Comparison of ENCODE assay signal across 22 mouse cellular contexts in the genomic region with DNA sequence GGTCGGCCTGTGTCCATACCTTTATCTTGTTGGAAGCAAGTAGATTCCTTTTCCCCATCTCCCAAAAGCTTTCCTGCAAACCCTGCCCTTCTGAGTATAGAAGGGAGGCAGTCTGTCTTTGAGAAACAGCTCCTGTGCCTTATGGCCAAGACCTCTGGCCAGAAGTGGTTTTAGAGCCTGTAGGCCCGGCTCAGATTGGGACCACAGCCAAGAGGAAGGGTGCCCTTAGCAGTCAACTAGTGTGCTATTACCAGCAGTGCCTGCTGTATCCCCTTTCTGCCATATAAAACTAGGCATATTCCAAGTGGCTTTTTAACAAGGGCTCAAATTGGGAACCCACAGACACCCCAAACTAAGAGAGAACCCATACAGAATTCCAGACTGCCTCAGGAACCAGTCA. TPM values are rescaled to one million over a fixed set of nuclear protein-coding genes. Genes with fewer than 3 reads are reported as not detected.
DNase-seq lines count a peak whose midpoint lies in the region; TF ChIP-seq lines count a peak whose summit lies in the region.
"Had no signal": no experiment of that assay in that cellular context is flagged by ENCODE, and none has a peak within 500 bp of the region (broad histone marks: within the 10 kb centered on the region; RNA-seq: fewer than 3 reads in every experiment).

No protein-coding gene starts in this region.

- H3K4me1 ChIP-seq in kidney, adult 2 months (ENCODE audit: control insufficient read depth, insufficient read depth, low read length) = peaks cover 17% of the 10 kb centered on the region
- no peaks in the 10 kb centered on the region for H3K4me1 ChIP-seq in cerebellum, adult 2 months (ENCODE audit: control insufficient read depth, insufficient read depth, low read length)

- H3K27ac ChIP-seq in kidney, adult 2 months (ENCODE audit: insufficient read depth, low read depth, low read length) = no peak overlapping the region
- no peak overlapping the region for H3K27ac ChIP-seq in cerebellum, adult 2 months (ENCODE audit: insufficient read depth, low read length)
- H3K27ac ChIP-seq: kidney, postnatal 0 days; liver, embryonic 15.5 days had no signal

- WGBS in kidney, adult 2 months = 63% methylated on average over 2 of the region's 2 CpGs
- 52% methylated on average over 2 of the region's 2 CpGs for WGBS in cerebellum, adult 2 months

- TF ChIP-seq POLR2A in kidney, adult 2 months (IDR thresholded peaks at IDR 0.05; ENCODE audit: low read depth, low read length) = no peak
- TF ChIP-seq POLR2A in cerebellum, adult 2 months (IDR thresholded peaks at IDR 0.05; ENCODE audit: borderline replicate concordance, insufficient read depth, low read length) = no peak

- H3K4me3 ChIP-seq in kidney, adult 2 months (ENCODE audit: insufficient read depth, low read depth, low read length) = no peak overlapping the region
- H3K4me3 ChIP-seq in cerebellum, adult 2 months (replicated peaks; ENCODE audit: insufficient read depth, low read depth, low read length) = no peak overlapping the region
- H3K4me3 ChIP-seq: embryonic facial prominence, embryonic 10.5 days; liver, embryonic 15.5 days had no signal

- H3K27me3 ChIP-seq in kidney, adult 2 months (replicated peaks; ENCODE audit: control insufficient read depth, insufficient read depth, low read length) = no peaks in the 10 kb centered on the region
- H3K27me3 ChIP-seq in cerebellum, adult 2 months (ENCODE audit: control insufficient read depth, insufficient read depth, low read length) = no peaks in the 10 kb centered on the region

- TF ChIP-seq CTCF in kidney, adult 2 months (conservative IDR thresholded peaks at IDR 0.05; ENCODE audit: insufficient read depth, insufficient read length, low read depth, low read length) = no peak
- no peak for TF ChIP-seq CTCF in cerebellum, adult 2 months (IDR thresholded peaks at IDR 0.05; ENCODE audit: borderline replicate concordance, insufficient read depth, low read depth, low read length)

- no peaks in the 10 kb centered on the region for H3K36me3 ChIP-seq in kidney, adult 2 months (ENCODE audit: control insufficient read depth, insufficient read depth, low read length)
- H3K36me3 ChIP-seq: embryonic facial prominence, embryonic 10.5 days; liver, embryonic 15.5 days had no signal

- peak; percentile 22 to 56 for DNase-seq in adrenal gland, postnatal 36 days
- no peak for DNase-seq in adrenal gland, adult 2 months
- peak; percentile 60 for DNase-seq in kidney, adult 2 months
- no peak for DNase-seq in kidney, adult 11 months
- DNase-seq in adipocyte (ENCODE audit: low spot score) = peak; percentile 67
- peak; percentile 50 for DNase-seq in lung, postnatal 10 days
- no peak for DNase-seq in cerebellum, adult 2 months
- no peak for DNase-seq in thymus, postnatal 36 days
- DNase-seq: cerebellum, adult 11 months; cerebellum, postnatal 36 days had no signal

RNA-seq across cellular contexts. Expression of gene Socs1, which starts 49.6 kb away (rescaled TPM):
- 1 to 10 TPM; 3.1 to 3.5 TPM for total RNA-seq in adrenal gland, postnatal 36 days (2021)
- total RNA-seq in adrenal gland, adult 2 months (2021) = 1 to 10 TPM; 3.0 to 3.8 TPM
- polyA plus RNA-seq in adrenal gland, adult 2 months (2012; rRNA removed) = 32.1 and 38.2 TPM in 2 replicates
- polyA plus RNA-seq in kidney, adult 2 months (2012; rRNA removed) = 1.8 and 2.7 TPM in 2 replicates
- 1.1 and 1.3 TPM in 2 replicates for polyA plus RNA-seq in cerebellum, adult 2 months (2012; rRNA removed)

RNA-seq across cellular contexts. Expression of gene Tnp2, which starts 52.7 kb away (rescaled TPM):
- not detected for total RNA-seq in adrenal gland, postnatal 36 days (2021)
- not detected for total RNA-seq in adrenal gland, adult 2 months (2021)
- not detected in 2 replicates for polyA plus RNA-seq in adrenal gland, adult 2 months (2012; rRNA removed)
- polyA plus RNA-seq in kidney, adult 2 months (2012; rRNA removed) = 3.7 and 8.9 TPM in 2 replicates
- not detected in 2 replicates for polyA plus RNA-seq in cerebellum, adult 2 months (2012; rRNA removed)
- total RNA-seq: heart, postnatal 25 days; layer of hippocampus, postnatal 14 days; left cerebral cortex, postnatal 14 days; megakaryocyte, adult 5-6 weeks had no signal
- polyA plus RNA-seq: brain, embryonic 14.5 days; embryonic facial prominence, embryonic 10.5 days; forebrain, embryonic 14.5 days; kidney, postnatal 0 days; limb, embryonic 14.5 days; liver, embryonic 15.5 days; midbrain, embryonic 16.5 days; small intestine, adult 2 months had no signal

RNA-seq across cellular contexts. Expression of gene Prm3, which starts 54.9 kb away (rescaled TPM):
- not detected for total RNA-seq in adrenal gland, postnatal 36 days (2021)
- total RNA-seq in adrenal gland, adult 2 months (2021) = not detected
- polyA plus RNA-seq in adrenal gland, adult 2 months (2012; rRNA removed) = not detected in 2 replicates
- not detected in 2 replicates for polyA plus RNA-seq in kidney, adult 2 months (2012; rRNA removed)
- not detected in 2 replicates for polyA plus RNA-seq in cerebellum, adult 2 months (2012; rRNA removed)
- total RNA-seq: heart, postnatal 25 days; layer of hippocampus, postnatal 14 days; left cerebral cortex, postnatal 14 days; megakaryocyte, adult 5-6 weeks had no signal
- polyA plus RNA-seq: brain, embryonic 14.5 days; embryonic facial prominence, embryonic 10.5 days; forebrain, embryonic 14.5 days; kidney, postnatal 0 days; limb, embryonic 14.5 days; liver, embryonic 15.5 days; midbrain, embryonic 16.5 days; small intestine, adult 2 months had no signal

Comparison
In these comparisons a context has a peak if more than half of its experiments do, and no peak if none do; other contexts are left out.
1. DNase-seq: peak in adrenal gland, postnatal 36 days (2 of 2), kidney, adult 2 months (single experiment), adipocyte (single experiment) and lung, postnatal 10 days (single experiment); none in adrenal gland, adult 2 months (single experiment), kidney, adult 11 months (single experiment), cerebellum, adult 2 months (0 of 2) and thymus, postnatal 36 days (0 of 2).